Mouse (Mus musculus): ENCODE measurements around the gene Kcnq1. TPM values are rescaled to one million over a fixed set of nuclear protein-coding genes. Genes with fewer than 3 reads are reported as not detected.
A peak's percentile ranks its signal among the peaks of the same experiment; 100 is the strongest.

Kcnq1 gene
- polyA plus RNA-seq, 1 experiment from 2014 or later, result 0.87 TPM

DNA sequence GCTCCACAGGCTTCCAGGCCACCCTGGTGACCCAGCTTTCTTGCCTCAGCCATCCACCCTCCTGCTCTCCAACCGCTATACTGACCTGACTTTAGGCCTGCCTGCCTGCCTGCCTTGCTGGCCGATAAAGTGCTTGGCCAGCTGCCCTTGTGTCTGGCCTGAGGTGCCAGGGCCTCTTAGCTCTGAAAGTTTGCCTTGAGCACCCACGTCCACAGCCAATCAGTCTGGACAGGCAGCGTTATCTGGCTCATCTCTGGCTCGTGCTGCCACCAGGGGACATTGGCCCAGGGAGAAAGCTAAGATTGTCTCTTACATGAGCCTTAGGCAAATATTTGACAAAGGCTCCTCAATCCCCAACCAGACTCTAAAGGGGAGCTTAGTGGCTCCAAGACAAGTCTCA lies 254.6 kb downstream of the Kcnq1 start:
- WGBS, result 78% methylated on average over 5 of the region's 5 CpGs
- ATAC-seq (ENCODE audit: low FRiP score, low read depth), result no peak
- no peak overlapping the region for H3K27ac ChIP-seq

DNA sequence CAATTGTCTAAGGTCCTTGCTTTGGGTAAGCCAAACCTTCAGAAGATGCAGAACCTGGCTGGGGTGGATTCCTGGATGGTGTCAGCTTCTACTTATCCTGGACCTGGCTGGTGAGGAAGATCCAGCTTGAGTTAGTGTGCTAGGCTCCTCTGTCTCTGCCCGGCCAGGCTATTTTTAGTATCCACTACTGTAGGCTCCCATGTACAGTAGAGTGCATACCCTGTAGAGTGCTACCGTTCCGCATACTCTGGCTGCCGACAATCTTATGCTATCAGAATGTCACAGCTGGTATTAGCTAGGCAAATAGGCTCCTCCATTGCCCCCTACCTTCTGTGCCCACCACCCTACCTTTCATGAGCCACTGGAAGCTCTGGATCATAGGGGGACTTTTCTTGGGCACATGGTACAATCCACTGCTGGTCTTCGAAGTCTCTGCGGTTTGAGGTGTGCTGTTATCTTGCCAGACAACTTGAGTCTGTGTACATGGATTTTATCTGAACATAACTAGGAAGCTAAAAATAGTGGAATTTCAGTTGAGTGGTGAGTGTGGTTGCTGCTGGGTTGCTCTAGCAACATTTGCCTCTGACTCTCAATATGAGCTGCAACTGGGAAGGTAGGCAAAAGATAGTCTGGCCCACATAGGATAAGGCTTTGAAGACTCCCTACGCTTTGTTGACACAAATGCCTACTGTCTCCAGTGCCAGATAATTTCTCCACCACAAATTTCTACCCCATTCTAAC lies 258.1 kb downstream of the Kcnq1 start:
- Histone ChIP-seq H3K27ac (no peak overlapping the region), H3K9me3 (no peaks in the 10 kb centered on the region), H3K4me2 (replicated peaks) (no peak overlapping the region), H3K4me3 (no peak overlapping the region), H3K36me3 (no peaks in the 10 kb centered on the region), H3K9ac (no peak overlapping the region), H3K4me1 (peaks cover 31% of the 10 kb centered on the region), H3K27me3 (no peaks in the 10 kb centered on the region)
- ATAC-seq (ENCODE audit: low FRiP score, low read depth), result no peak
- WGBS, result 91% methylated on average over 7 of the region's 7 CpGs

More for the DNA sequence above, 254.6 kb downstream of the Kcnq1 start:
- Histone ChIP-seq H3K9me3 (no peaks in the 10 kb centered on the region), H3K4me1 (peaks cover 18% of the 10 kb centered on the region), H3K9ac (no peak overlapping the region), H3K27me3 (no peaks in the 10 kb centered on the region), H3K4me3 (no peak overlapping the region), H3K36me3 (no peaks in the 10 kb centered on the region), H3K4me2 (replicated peaks) (no peak overlapping the region)

DNA sequence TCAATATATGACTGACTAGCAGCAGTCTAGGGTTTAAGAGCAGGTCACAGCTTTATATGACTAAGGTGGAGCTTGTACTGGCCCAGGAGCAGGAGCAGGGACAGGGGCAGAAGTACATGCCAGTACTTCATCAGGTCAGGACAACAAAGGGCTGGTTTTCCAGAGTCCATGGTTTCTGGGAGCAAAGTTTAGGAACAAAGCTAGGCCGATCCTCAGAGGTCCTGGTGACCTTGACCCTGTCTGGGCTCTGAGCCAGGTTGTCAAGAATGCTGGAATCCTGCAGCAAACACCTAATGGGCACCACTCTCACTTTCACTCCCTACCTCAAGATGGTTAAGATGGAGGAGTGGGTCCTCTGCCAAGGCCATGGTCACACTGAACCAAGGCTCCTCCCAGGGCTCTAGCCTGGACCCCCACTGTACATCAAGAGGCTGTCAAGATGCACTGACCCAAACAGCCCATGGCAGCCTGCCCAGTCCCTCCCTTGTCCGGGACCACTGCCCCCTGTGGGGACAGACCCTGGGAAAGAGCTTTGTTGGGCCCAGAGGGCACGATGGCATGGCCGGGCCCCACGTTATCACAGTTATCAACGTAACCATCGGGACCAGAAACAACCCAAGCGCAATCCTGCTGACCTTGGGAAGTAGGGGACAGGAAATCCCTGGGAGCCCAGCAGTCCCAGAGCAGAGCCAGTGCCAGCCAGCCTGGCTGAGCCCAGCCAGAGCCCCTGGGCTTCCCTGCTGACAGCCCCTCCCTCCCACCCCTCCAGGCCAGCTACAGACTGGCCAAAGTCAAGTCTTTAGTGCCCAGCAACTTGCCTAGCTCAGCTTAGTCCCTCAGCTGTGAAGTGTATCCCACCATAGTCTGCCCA lies 259.0 kb downstream of the Kcnq1 start:
- Histone ChIP-seq H3K4me2 (replicated peaks) (no peak overlapping the region), H3K9ac (no peak overlapping the region), H3K36me3 (no peaks in the 10 kb centered on the region), H3K4me3 (no peak overlapping the region), H3K4me1 (peaks cover 31% of the 10 kb centered on the region), H3K27me3 (no peaks in the 10 kb centered on the region), H3K9me3 (no peaks in the 10 kb centered on the region), H3K27ac (no peak overlapping the region)
- no peak for ATAC-seq (ENCODE audit: low FRiP score, low read depth)
- 85% methylated on average over 8 of the region's 8 CpGs for WGBS

DNA sequence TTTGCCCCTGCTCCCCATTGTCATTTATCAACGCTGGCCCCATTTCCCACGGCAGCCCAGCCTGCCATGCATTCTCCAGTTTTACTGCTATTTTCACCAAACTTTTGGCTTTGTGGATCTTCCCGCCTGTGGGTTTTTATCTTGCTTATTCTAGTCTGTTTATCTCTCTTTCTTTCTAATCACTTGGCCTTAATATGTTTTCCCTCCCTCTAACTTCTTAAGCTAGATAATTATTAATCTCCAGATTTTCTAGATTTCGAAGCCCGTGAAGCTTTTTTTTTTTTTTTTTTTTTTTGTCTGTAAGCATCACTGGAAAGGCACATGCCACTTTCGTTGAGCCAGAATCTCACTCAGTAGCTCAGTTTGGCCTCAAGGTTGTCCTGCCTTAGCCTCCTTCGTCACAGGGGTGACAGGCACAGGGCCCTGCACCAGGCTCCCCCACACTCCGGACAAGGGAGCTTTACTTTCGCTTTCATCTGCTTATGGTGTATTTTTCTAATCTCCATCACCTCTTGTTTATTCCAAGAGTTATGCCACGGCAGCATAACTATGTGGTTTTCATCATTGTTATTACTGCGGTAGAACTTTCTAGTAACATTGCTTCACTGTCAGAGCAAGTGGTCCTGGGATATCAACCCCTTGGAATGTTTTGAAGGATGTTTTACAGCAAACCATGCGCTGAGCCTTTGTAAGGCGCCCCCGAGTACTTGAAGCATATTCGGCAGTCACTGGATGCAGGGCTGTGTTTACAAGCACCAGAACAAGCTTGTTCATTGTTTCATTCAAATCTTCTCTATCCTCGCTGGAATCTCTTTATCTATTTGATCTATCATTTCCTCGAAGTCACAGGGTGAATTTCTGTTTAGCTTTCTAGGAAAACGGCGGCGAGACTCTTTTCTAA lies 261.5 kb downstream of the Kcnq1 start:
- Histone ChIP-seq H3K4me2 (replicated peaks) (peak overlapping the region; percentile 14; the same call in 1 of the 2 replicates), H3K27ac (peak overlapping the region; percentile 3; the same call in 1 of the 2 replicates)

DNA sequence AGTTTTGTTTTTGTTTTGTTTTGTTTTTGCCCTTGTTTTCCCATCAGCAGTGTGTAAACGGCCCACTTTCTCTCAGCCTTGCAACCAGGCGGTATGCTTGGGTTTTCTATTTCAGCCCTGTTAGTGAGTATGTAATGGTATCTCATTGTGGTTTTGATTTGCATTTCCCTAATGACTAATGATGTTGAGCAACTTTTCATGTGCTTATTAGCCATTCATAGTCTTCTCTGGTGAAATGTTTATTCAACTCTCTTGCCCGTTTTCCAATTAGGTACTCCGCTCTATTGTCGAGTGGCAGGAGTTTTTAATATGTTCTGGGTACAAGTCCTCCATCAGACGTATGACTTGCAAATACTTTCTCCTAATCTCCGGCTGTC lies 262.1 kb downstream of the Kcnq1 start:
- WGBS, result 51% methylated on average over 7 of the region's 7 CpGs
- H3K4me3 ChIP-seq, result no peak overlapping the region
- no peak overlapping the region for H3K4me2 ChIP-seq (replicated peaks)

More for the DNA sequence above, 261.5 kb downstream of the Kcnq1 start:
- H3K9ac ChIP-seq, result no peak overlapping the region
- H3K4me1 ChIP-seq, result peaks cover 27% of the 10 kb centered on the region
- no peaks in the 10 kb centered on the region for H3K36me3 ChIP-seq
- 68% methylated on average over 20 of the region's 20 CpGs for WGBS
- no peaks in the 10 kb centered on the region for H3K9me3 ChIP-seq
- no peak overlapping the region for H3K4me3 ChIP-seq
- no peak for ATAC-seq (ENCODE audit: low FRiP score, low read depth)
- H3K27me3 ChIP-seq, result no peaks in the 10 kb centered on the region

DNA sequence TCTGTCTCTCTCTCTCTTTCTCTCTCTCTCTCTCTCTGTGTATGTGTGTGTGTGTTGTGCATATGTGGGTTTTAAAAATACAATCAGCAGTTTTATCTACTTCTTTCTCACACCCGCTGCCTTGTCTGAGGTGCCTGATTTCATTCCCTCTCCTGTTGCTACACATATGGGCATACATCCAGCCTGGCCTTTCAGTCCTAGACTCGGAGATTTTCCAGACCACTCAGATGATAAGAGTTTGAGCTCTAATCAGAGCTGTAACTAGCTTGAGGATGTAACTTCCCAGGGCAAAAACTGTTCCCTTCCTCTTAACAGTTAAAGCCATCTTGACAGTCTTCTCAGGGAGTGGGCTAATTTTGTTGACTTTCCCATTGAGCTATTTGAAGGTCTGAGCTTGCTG lies 265.2 kb downstream of the Kcnq1 start:
- no peak overlapping the region for H3K4me3 ChIP-seq
- H3K27me3 ChIP-seq, result no peaks in the 10 kb centered on the region
- H3K27ac ChIP-seq, result no peak overlapping the region
- no peaks in the 10 kb centered on the region for H3K36me3 ChIP-seq
- no peaks in the 10 kb centered on the region for H3K9me3 ChIP-seq
- 58% methylated on average over 2 of the region's 2 CpGs for WGBS
- ATAC-seq (ENCODE audit: low FRiP score, low read depth), result no peak
- H3K4me2 ChIP-seq (replicated peaks), result no peak overlapping the region
- no peak overlapping the region for H3K9ac ChIP-seq
- H3K4me1 ChIP-seq, result peaks cover 44% of the 10 kb centered on the region

More for the DNA sequence above, 262.1 kb downstream of the Kcnq1 start:
- no peak overlapping the region for H3K9ac ChIP-seq
- H3K27ac ChIP-seq, result peak overlapping the region; percentile 3; the same call in 1 of the 2 replicates
- peaks cover 31% of the 10 kb centered on the region for H3K4me1 ChIP-seq
- no peak for ATAC-seq (ENCODE audit: low FRiP score, low read depth)
- H3K27me3 ChIP-seq, result no peaks in the 10 kb centered on the region
- H3K9me3 ChIP-seq, result no peaks in the 10 kb centered on the region
- no peaks in the 10 kb centered on the region for H3K36me3 ChIP-seq

DNA sequence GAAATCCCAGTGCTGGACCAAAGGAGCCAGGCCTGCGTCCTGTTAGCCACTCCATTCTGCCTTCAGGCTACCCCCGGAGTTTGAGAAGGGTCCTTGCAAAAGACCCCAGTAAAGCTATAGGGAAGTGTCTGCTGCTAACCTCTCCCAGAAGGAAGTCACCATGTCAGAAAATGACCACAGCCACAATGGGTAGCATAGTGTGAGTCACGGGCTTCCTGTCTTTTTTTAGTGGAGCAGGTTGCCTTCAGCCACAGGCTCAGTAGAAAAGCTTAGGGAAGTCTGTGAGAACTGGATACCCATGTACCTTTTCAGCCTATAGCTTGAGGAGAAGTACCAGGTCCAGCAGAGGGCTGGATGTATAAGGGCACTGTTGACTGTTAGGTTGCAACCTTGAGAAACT lies 267.1 kb downstream of the Kcnq1 start:
- 79% methylated on average over 3 of the region's 3 CpGs for WGBS
- H3K27ac ChIP-seq, result peak overlapping the region; percentile 40; the same call in 1 of the 2 replicates
- ATAC-seq (ENCODE audit: low FRiP score, low read depth), result no peak

DNA sequence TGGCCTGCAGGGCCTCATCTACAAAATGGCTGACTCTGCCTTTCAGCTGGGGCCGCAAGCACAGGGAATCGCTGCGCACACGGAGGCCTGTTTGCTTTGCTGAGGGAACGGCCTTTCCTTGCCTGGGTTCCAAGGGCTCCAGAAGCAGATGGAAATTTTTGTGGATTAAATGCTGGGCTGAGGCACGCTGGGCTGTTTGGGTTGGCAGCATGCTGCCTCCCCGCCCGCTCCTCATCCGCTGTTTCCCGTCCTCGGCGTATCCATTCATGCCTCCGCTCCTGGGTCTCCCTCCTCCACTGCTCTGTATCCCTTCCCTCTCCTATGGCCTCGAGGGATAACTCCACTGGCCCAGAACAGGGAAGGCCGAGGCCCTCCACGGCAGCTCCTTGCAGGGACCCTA lies 269.8 kb downstream of the Kcnq1 start:
- peak; percentile 18; the same call in 1 of the 2 replicates for ATAC-seq (ENCODE audit: low FRiP score, low read depth)
- Histone ChIP-seq H3K9me3 (no peaks in the 10 kb centered on the region), H3K9ac (no peak overlapping the region), H3K27ac (peak overlapping the region; percentile 59), H3K4me1 (peaks cover 56% of the 10 kb centered on the region), H3K27me3 (no peaks in the 10 kb centered on the region), H3K4me2 (replicated peaks) (no peak overlapping the region), H3K36me3 (no peaks in the 10 kb centered on the region), H3K4me3 (no peak overlapping the region)
- WGBS, result 76% methylated on average over 16 of the region's 16 CpGs

More for the DNA sequence above, 267.1 kb downstream of the Kcnq1 start:
- Histone ChIP-seq H3K4me2 (replicated peaks) (no peak overlapping the region), H3K9ac (no peak overlapping the region), H3K4me3 (no peak overlapping the region), H3K4me1 (peaks cover 46% of the 10 kb centered on the region), H3K27me3 (no peaks in the 10 kb centered on the region), H3K9me3 (no peaks in the 10 kb centered on the region), H3K36me3 (no peaks in the 10 kb centered on the region)

DNA sequence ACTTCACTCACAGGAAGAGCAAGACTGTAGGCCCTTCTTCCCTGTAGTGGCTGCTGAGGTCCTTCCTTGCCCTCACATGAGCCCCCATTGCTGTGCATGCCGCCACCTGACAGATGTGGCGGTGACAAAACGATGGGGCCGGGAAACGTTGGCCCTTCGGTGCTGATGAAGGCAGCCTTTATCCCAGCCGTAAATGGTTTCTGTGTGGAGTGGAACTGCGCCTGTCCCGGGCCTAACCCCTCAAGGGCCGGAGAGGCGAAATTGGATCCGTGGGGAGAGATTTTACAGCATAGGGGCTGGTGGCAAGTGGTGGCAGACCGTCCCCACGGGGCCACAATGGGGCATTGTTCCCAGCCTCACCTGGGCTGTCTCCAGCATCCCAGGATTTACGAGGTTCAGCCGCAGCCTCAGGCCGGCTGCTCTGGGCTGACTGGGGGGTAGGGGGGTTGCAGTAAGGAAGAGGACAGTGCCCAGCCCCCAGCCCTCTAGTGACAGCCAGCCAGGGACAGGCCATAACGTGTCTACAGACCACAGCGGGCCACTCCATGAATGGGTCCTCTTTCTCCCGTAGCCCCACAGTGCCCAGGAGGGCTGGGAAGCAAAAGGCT lies 274.4 kb downstream of the Kcnq1 start:
- Histone ChIP-seq H3K9ac (0 out of 2 replicates have a peak overlapping the region, but pooled peaks have one; percentile 13), H3K36me3 (no peaks in the 10 kb centered on the region), H3K4me1 (peaks cover 40% of the 10 kb centered on the region), H3K27me3 (no peaks in the 10 kb centered on the region), H3K4me3 (no peak overlapping the region), H3K4me2 (replicated peaks) (peak overlapping the region; percentile 21; the same call in 1 of the 2 replicates), H3K27ac (peak overlapping the region; percentile 63; the same call in 1 of the 2 replicates), H3K9me3 (no peaks in the 10 kb centered on the region)
- WGBS, result 23% methylated on average over 20 of the region's 20 CpGs
- peak; percentile 55; the same call in 1 of the 2 replicates for ATAC-seq (ENCODE audit: low FRiP score, low read depth)

DNA sequence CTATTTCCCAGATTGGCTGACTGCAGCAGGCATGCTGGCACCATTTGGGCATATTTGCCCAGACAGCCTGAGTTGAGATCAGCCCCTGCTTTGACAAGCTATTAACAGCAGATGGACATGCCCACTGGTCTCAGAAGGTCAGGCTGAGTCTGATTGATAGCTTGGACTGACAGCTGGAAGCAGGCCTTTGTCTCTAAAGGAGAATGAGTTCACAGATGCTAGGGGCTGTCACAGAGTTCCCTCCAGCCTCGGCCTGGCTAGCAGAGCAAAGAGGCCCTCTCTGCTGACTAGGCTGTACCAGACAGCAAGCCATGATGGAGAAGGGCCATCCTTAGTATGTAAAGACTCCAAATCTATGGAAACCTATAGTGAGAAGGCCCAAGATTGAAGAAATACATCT lies 280.5 kb downstream of the Kcnq1 start:
- ATAC-seq (ENCODE audit: low FRiP score, low read depth), result no peak
- H3K36me3 ChIP-seq, result no peaks in the 10 kb centered on the region
- H3K4me1 ChIP-seq, result peaks cover 35% of the 10 kb centered on the region
- no peaks in the 10 kb centered on the region for H3K9me3 ChIP-seq
- H3K9ac ChIP-seq, result no peak overlapping the region
- H3K27ac ChIP-seq, result no peak overlapping the region
- no peak overlapping the region for H3K4me3 ChIP-seq
- H3K4me2 ChIP-seq (replicated peaks), result no peak overlapping the region
- no peaks in the 10 kb centered on the region for H3K27me3 ChIP-seq
- whole genome bisulfite sequencing, result 32% methylated on average over 1 of the region's 1 CpGs

Data from limb, embryonic 13.5 days (tissue).